Mouse (Mus musculus) ES-E14 (cell line): ENCODE results near the gene Zfp692. TPM values are rescaled to one million over a fixed set of nuclear protein-coding genes. Genes with fewer than 3 reads are reported as not detected.

Experiments
- DNase-seq: peaks from one replicate; pipeline ENCODE4 v3.0.0-alpha.2; 2013; ENCODE audit warnings: low read depth, low spot score
- H3K27ac ChIP-seq: 2 replicates; pipeline ENCODE4 v1.5.1; 2012; ENCODE audit warnings: low read depth, mild to moderate bottlenecking, low read length, moderate library complexity, mixed read lengths; ENCODE audit not compliant: poor library complexity, insufficient read depth, severe bottlenecking
- H3K36me3 ChIP-seq: 2 replicates; pipeline ENCODE4 v1.6.1; 2012; ENCODE audit warnings: mild to moderate bottlenecking, low read length, moderate library complexity, mixed read lengths; ENCODE audit not compliant: control insufficient read depth, poor library complexity, insufficient read depth, severe bottlenecking
- H3K4me1 ChIP-seq, 2 experiments: fragments of 150-350 bp in 1 of 2; sonication (generic) in 1 of 2; 2 replicates each; pipeline ENCODE4 v1.6.1; 2012; ENCODE audit warnings: low read length in 2 of 2, mild to moderate bottlenecking in 1 of 2, mixed read lengths in 1 of 2; ENCODE audit not compliant: control insufficient read depth in 2 of 2, insufficient read depth in 2 of 2, poor library complexity in 1 of 2
- H3K4me3 ChIP-seq, 2 experiments: fragments of 150-350 bp in 1 of 2; sonication (generic) in 1 of 2; 2 replicates each; pipeline ENCODE4 v1.5.1; 2012; ENCODE audit warnings: low read length in 2 of 2, low read depth in 1 of 2, mild to moderate bottlenecking in 1 of 2, mixed read lengths in 1 of 2; ENCODE audit not compliant: insufficient read depth in 1 of 2, poor library complexity in 1 of 2, severe bottlenecking in 1 of 2
- H3K9ac ChIP-seq: 2 replicates; pipeline ENCODE4 v1.6.1; 2012; ENCODE audit warnings: low read depth, mild to moderate bottlenecking, low read length, mixed read lengths; ENCODE audit not compliant: poor library complexity, insufficient read depth, severe bottlenecking
- H3K9me3 ChIP-seq: fragments of 150-350 bp; sonication (generic); 2 replicates; pipeline ENCODE4 v1.6.1; 2012; ENCODE audit warnings: low read depth, mild to moderate bottlenecking, low read length; ENCODE audit not compliant: control insufficient read depth, insufficient read depth
- CHD2 ChIP-seq: IDR thresholded peaks from 2 replicates; pipeline ENCODE4 v1.6.1; 2014; ENCODE audit warnings: mild to moderate bottlenecking, low read depth, low read length, inconsistent platforms
- HCFC1 ChIP-seq: IDR thresholded peaks from 2 replicates; pipeline ENCODE4 v1.6.1; 2012; ENCODE audit warnings: low read length, inconsistent platforms, borderline replicate concordance; ENCODE audit not compliant: insufficient read depth
- MAFK ChIP-seq: IDR thresholded peaks from 2 replicates; pipeline ENCODE4 v1.6.1; 2014; ENCODE audit warnings: mild to moderate bottlenecking, low read depth, low read length, inconsistent platforms; ENCODE audit not compliant: insufficient read depth
- ZC3H11A ChIP-seq: IDR thresholded peaks from 2 replicates; pipeline ENCODE4 v1.6.1; 2012; ENCODE audit warnings: low read depth, mild to moderate bottlenecking, inconsistent platforms, low read length, borderline replicate concordance
- ZNF384 ChIP-seq: IDR thresholded peaks from 2 replicates; pipeline ENCODE4 v1.6.1; 2012; ENCODE audit warnings: low read depth, low read length, inconsistent platforms
- in situ Hi-C, 2 experiments: fragments of 600-800 bp; cut with MboI; formaldehyde crosslinking; loops; one replicate each; pipeline ENCODE4 v1.15.1; 2025; ENCODE audit warnings: low sequenced_read_pairs in 2 of 2, inconsistent platforms in 1 of 2; ENCODE audit not compliant: unreplicated experiment in 2 of 2
- total RNA-seq: library from RNA; depleted of rRNA; stranded (reverse); fragments of 300-350 nt; gene quantifications from 2 replicates; pipeline ENCODE4 v1.2.3, GENCODE M21; 2012

Zfp692 gene
- total RNA-seq, 1 experiment: 28.0 TPM

DNA sequence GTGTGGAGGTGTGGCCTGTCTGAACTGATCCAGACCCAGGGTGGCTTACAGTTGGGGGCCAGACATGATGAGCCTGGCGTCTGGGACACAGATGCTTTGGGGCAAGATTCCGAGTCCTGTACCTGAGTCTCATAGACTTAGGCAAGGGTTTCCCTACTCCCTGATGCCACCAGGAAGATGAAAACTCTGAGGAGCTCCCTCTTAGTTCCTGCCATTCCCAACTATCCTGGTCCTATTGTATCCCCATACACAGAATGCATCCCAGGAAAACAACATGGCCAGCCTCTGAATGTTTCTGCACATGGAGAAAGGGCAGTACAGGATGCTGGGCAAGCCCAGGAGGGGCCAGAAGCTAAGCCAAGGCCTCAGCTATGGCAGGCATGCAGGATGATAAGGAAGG, 43.4 kb upstream of the Zfp692 start:
- H3K9ac ChIP-seq: no peak overlapping the region
- no peak overlapping the region for H3K4me3 ChIP-seq
- H3K4me1 ChIP-seq: no peaks in the 10 kb centered on the region
- H3K36me3 ChIP-seq: no peaks in the 10 kb centered on the region
- no peaks in the 10 kb centered on the region for H3K9me3 ChIP-seq
- in situ Hi-C loops: no loop called here
- H3K27ac ChIP-seq: no peak overlapping the region
- no peak for DNase-seq
- TF ChIP-seq ZNF384: no peak
- TF ChIP-seq CHD2: no peak
- no peak for TF ChIP-seq MAFK

DNA sequence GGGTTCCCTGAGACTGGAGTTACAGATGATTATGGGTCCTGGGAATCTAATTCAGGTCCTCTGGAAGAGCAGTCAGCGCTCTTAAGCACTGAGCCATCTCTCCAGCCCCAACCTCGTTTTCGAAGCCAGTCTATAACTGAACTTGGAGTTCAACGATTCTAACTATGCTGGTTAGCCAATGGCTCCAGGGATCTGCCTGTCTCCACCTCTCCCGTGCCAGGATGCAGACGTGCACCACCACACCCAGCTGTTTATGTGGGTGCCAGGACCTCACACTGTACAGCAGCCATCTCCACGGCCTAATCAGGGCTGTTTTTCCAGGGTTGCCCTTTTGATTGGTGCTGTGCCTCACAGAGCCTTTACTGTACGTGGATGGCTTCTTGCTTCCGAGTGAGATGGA, 42.3 kb upstream of the Zfp692 start:
- H3K4me3 ChIP-seq: no peak overlapping the region
- DNase-seq: no peak
- TF ChIP-seq ZC3H11A (no peak), HCFC1 (no peak), ZNF384 (no peak), MAFK (no peak), CHD2 (no peak)
- no peak overlapping the region for H3K27ac ChIP-seq
- no peak overlapping the region for H3K9ac ChIP-seq
- H3K36me3 ChIP-seq: no peaks in the 10 kb centered on the region
- in situ Hi-C loops: no loop called here
- H3K4me1 ChIP-seq: no peaks in the 10 kb centered on the region
- no peaks in the 10 kb centered on the region for H3K9me3 ChIP-seq

DNA sequence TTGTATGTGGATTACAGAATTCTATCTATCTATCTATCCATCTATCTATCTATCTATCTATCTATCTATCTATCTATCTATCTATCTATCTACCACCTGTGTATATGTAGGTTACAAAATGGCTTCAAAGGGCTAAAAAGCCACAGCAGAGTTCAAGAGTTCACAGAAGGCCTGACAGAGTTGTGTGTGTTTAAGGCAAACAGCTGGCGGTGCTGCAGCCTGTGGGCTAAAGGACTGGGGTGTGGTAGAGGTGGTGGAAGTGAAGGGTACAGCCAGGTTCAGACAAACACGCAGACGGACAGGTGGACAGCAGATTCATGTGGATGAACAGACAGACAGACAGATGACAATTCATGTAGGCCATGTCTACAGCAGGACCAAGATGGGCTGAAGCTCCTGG, 38.6 kb upstream of the Zfp692 start:
- Histone ChIP-seq H3K9me3 (no peaks in the 10 kb centered on the region), H3K4me1 (no peaks in the 10 kb centered on the region), H3K27ac (no peak overlapping the region), H3K9ac (no peak overlapping the region; the same call in 1 of the 2 replicates), H3K36me3 (no peaks in the 10 kb centered on the region), H3K4me3 (no peak overlapping the region)
- in situ Hi-C loops: no loop called here
- DNase-seq: no peak
- TF ChIP-seq ZNF384: no peak
- TF ChIP-seq MAFK: no peak
- no peak for TF ChIP-seq ZC3H11A
- no peak for TF ChIP-seq HCFC1
- no peak for TF ChIP-seq CHD2

DNA sequence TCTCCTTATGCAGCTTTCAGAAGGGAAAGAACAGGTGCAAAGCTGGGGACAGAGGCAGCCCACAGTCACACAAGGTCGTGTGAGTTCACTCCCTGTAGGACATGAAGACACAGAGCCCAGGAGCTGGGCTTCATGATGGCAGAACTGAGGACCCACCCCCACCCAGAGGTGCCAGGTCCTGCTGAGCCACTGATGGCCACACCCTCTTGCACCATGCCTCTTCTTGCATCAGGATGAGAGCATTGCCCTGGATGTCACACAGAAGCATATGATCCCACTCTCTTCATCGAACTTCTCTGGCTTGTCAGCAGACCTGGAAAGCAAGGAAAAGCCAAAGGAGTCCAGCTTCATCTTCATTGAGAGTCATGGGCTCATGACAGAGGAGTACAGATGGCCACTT, 32.3 kb upstream of the Zfp692 start, which contains the start of gene 4930438A08Rik:
TSS of gene 4930438A08Rik (plus strand) at position 228 of the 400 bp plus-strand sequence.
- no peak within 1 kb of the TSS for H3K9ac ChIP-seq
- no peak within 1 kb of the TSS for H3K4me3 ChIP-seq
- TF ChIP-seq HCFC1: no peak
- no peak for TF ChIP-seq MAFK
- no peak for TF ChIP-seq ZNF384
- TF ChIP-seq CHD2: no peak
- TF ChIP-seq ZC3H11A: no peak
- no peak for DNase-seq
- no peaks in the 10 kb centered on the region for H3K36me3 ChIP-seq
- H3K27ac ChIP-seq: no peak within 1 kb of the TSS
- H3K4me1 ChIP-seq: no peaks in the 10 kb centered on the region
- in situ Hi-C loops: no loop called here
- H3K9me3 ChIP-seq: no peaks in the 10 kb centered on the region

DNA sequence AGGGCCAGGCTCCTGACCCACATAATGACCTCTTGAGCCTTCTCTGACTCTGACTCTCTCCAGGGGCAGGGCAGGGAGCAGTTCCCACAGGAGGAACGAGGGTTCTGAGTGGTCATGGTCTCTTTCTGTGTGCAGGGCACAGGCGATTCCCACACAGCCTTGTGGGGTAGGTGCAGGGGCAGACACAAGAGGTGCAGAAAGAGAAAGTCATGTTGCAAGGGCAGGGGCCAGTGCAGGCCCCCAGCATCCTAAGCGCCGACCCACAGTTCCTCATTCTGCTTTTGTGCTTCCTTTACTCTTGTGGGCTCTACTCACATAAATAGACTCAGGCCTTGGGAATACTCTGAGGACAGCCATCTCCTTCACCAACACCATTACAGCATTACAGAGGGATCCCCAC, 31.1 kb upstream of the Zfp692 start:
- no peak overlapping the region for H3K9ac ChIP-seq
- TF ChIP-seq HCFC1 (no peak), ZC3H11A (no peak), CHD2 (no peak), ZNF384 (no peak), MAFK (no peak)
- no peaks in the 10 kb centered on the region for H3K9me3 ChIP-seq
- in situ Hi-C loops: no loop called here
- DNase-seq: no peak
- no peak overlapping the region for H3K27ac ChIP-seq
- H3K4me1 ChIP-seq: no peaks in the 10 kb centered on the region
- H3K4me3 ChIP-seq: no peak overlapping the region
- H3K36me3 ChIP-seq: no peaks in the 10 kb centered on the region
